Mouse (Mus musculus) liver, postnatal 0 days (tissue): ENCODE results near the gene Cd300ld. TPM values are rescaled to one million over a fixed set of nuclear protein-coding genes. Genes with fewer than 3 reads are reported as not detected.
A peak's percentile ranks its signal among the peaks of the same experiment; 100 is the strongest.

ENCODE experiments used
- ATAC-seq: fragments of 200-750 bp; cut with Nextera tagmentation; 2 replicates; pipeline ENCODE4 v1.8.0; 2017; ENCODE audit warnings: mild to moderate bottlenecking, moderate library complexity
- DNase-seq: peaks from one replicate; pipeline ENCODE4 v3.0.0-alpha.2; 2016
- H3K27ac ChIP-seq: fragments of 300-500 bp; sonication (generic); 2 replicates; pipeline ENCODE4 v1.5.1; 2014; ENCODE audit warnings: antibody characterized with exemption, moderate library complexity, mild to moderate bottlenecking, low read depth
- H3K27me3 ChIP-seq: fragments of 300-500 bp; sonication (generic); 2 replicates; pipeline ENCODE4 v1.6.1; 2014; ENCODE audit warnings: low read length, control low read depth, mixed read lengths; ENCODE audit not compliant: insufficient read depth
- H3K36me3 ChIP-seq: fragments of 300-500 bp; sonication (generic); replicated peaks from 2 replicates; pipeline ENCODE4 v1.6.1; 2014; ENCODE audit warnings: mild to moderate bottlenecking, control low read depth, low read length, moderate library complexity, mixed read lengths; ENCODE audit not compliant: insufficient read depth
- H3K4me1 ChIP-seq: fragments of 300-500 bp; sonication (generic); 2 replicates; pipeline ENCODE4 v1.6.1; 2014; ENCODE audit warnings: antibody characterized with exemption, mild to moderate bottlenecking, control low read depth; ENCODE audit not compliant: insufficient read depth
- H3K4me2 ChIP-seq: fragments of 300-500 bp; sonication (generic); 2 replicates; pipeline ENCODE4 v1.6.1; 2014; ENCODE audit warnings: low read depth, mild to moderate bottlenecking, low read length, moderate library complexity, mixed read lengths
- H3K4me3 ChIP-seq: fragments of 300-500 bp; sonication (generic); 2 replicates; pipeline ENCODE4 v1.5.1; 2014; ENCODE audit warnings: low read depth, low read length
- H3K9ac ChIP-seq: fragments of 300-500 bp; sonication (generic); replicated peaks from 2 replicates; pipeline ENCODE4 v1.6.1; 2014; ENCODE audit warnings: mild to moderate bottlenecking, moderate library complexity
- H3K9me3 ChIP-seq: fragments of 300-500 bp; sonication (generic); 2 replicates; pipeline ENCODE4 v1.6.1; 2016; ENCODE audit warnings: mild to moderate bottlenecking, control low read depth, low read length, mixed read lengths
- CTCF ChIP-seq: sonication (generic); IDR thresholded peaks from 2 replicates; pipeline ENCODE4 v1.5.1; 2016; ENCODE audit warnings: antibody characterized with exemption, low read depth
- EP300 ChIP-seq: IDR thresholded peaks from 2 replicates; pipeline ENCODE4 v1.6.1; 2016; ENCODE audit warnings: antibody characterized with exemption, low read depth, mild to moderate bottlenecking
- WGBS: fragments of 180-500 bp; shearing (Covaris S2); extraction: QIAGEN DNeasy Blood & Tissue Kit; methylation state at CpG from one replicate; pipeline ENCODE4 v1.1.7; 2014; ENCODE audit not compliant: insufficient replicate concordance; 5-methylcytosine and 5-hydroxymethylcytosine counted together
- polyA plus RNA-seq: library from polyadenylated mRNA; unstranded; fragments of >200 nt; fragmentation: Nextera tagmentation; extraction: Ambion mirVana; gene quantifications from 2 replicates; pipeline ENCODE4 v1.2.1, GENCODE M21; 2015

The Cd300ld gene
- polyA plus RNA-seq, 1 experiment from 2014 or later, result 2.2 TPM

DNA sequence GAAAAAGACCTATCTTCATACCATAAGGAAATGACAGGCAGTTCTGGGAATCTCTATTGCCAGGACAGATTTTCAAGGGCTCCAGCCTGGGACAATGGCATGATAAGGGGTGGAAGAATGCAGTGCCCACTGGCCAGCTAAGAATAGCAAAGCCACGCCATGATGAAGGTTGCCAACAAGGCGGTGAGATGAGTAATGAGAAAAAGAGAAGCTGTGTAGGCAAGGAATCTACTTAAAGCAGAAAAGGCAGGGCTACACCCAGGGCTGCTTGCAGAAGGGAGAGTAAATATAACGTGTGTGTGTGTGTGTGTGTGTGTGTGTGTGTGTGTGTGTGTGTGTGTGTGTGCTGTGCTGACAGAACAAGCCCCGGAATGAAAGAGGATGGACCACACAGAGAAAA is 7.9 kb downstream of the Cd300ld start:
- no peak for TF ChIP-seq CTCF
- TF ChIP-seq EP300, result no peak
- Histone ChIP-seq H3K9ac (no peak overlapping the region), H3K4me1 (no peaks in the 10 kb centered on the region), H3K36me3 (no peaks in the 10 kb centered on the region), H3K4me2 (no peak overlapping the region), H3K27me3 (no peaks in the 10 kb centered on the region), H3K9me3 (no peaks in the 10 kb centered on the region), H3K4me3 (no peak overlapping the region), H3K27ac (no peak overlapping the region)
- DNase-seq (no peak), ATAC-seq (no peak)
- 67% methylated on average over 4 of the region's 4 CpGs for WGBS

DNA sequence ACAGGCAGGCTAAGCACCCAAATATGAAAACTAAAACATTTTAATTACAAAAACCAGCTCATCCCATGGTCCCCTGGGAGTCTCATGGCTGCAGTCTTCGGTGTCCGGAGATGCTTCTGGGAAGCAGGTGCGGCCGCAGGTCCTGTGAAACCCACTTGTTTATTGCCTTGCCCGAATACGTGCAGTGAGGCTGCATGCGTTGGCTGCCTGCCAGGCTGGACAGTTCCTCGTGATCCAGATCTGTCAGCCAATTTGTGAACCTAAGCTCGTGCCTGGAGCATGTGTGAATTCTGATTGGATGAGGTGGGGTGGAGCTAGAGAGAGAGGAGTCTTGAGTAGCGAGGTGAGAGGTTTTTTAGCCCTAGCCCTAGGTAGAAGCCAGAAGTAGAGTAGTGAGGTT is 17.0 kb downstream of the Cd300ld start:
- TF ChIP-seq CTCF (no peak), EP300 (no peak)
- Histone ChIP-seq H3K4me2 (no peak overlapping the region), H3K4me3 (no peak overlapping the region), H3K9me3 (no peaks in the 10 kb centered on the region), H3K4me1 (no peaks in the 10 kb centered on the region; the same call in 1 of the 2 replicates), H3K27me3 (no peaks in the 10 kb centered on the region), H3K36me3 (no peaks in the 10 kb centered on the region), H3K27ac (no peak overlapping the region), H3K9ac (no peak overlapping the region)
- WGBS, result 77% methylated on average over 10 of the region's 10 CpGs
- DNase-seq, result no peak
- ATAC-seq, result no peak

DNA sequence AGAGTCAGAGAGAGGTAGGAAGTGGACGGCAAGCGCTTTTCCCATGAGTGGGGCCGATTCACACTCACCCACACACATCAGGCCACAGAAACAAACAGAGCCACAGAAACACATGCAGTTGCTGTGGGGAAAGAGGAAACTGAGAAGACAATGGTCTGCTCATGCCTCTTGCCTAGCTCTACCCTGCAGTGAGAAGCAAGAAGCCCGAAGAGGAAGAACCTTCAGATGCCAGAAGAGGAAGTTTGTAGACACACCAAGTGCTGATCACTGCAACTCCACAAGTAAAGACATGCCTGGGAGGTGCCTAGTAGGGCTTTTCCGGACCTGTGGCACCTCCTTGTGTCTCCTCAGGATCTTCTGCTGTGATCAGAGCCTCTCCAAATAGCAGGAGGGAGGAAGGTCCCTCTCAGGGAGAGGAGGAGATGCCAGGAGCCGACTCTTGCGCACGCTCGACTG is 20.9 kb downstream of the Cd300ld start, which contains the start of gene Cd300c:
Gene Cd300c, minus strand, starts transcription at position 406 of the 456 bp plus-strand sequence.
- no peak for DNase-seq
- 59% methylated on average over 9 of the region's 9 CpGs for WGBS

DNA sequence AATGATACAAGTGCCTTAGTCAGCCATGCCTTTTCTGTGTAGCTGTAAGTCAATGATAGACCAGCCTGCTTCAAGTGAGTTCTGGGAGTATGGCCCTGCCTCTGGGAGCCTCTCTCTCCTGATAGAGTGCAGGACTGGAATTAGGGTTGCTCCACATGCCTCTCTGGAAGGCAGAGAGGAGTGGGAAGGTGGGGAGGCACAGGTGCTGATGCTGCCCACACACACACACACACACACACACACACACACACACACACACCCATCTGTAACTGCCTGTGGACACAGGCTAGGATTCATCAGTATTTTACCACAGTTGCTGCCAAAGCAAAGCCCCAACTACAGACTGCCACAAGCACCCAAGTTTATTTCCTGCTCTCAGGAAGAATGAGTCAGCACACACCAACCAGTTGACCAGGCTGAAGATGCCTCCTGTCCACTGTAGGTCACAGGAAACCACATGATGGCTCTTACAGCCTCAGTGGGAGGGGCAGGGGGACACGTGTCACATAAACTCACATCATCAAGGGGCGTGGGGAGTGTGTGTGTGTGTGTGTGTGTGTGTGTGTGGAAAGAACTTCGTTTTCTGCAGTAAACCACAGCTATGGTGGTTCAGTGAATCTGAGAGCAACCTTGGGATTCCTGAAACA is 24.4 kb downstream of the Cd300ld start:
- H3K4me1 ChIP-seq, result no peaks in the 10 kb centered on the region; the same call in 1 of the 2 replicates
- H3K9me3 ChIP-seq, result no peaks in the 10 kb centered on the region
- no peak overlapping the region for H3K9ac ChIP-seq
- WGBS, result 10% methylated on average over 3 of the region's 3 CpGs
- DNase-seq, result peak; percentile 34
- ATAC-seq, result peak; percentile 47
- no peak overlapping the region for H3K4me2 ChIP-seq
- no peaks in the 10 kb centered on the region for H3K36me3 ChIP-seq
- H3K27me3 ChIP-seq, result no peaks in the 10 kb centered on the region
- no peak overlapping the region for H3K27ac ChIP-seq
- TF ChIP-seq CTCF, result no peak
- TF ChIP-seq EP300, result no peak
- no peak overlapping the region for H3K4me3 ChIP-seq

More for the DNA sequence above, 20.9 kb downstream of the Cd300ld start, which contains the start of gene Cd300c:
- TF ChIP-seq CTCF (no peak), EP300 (no peak)
- peak; percentile 64; the same call in 1 of the 2 replicates for ATAC-seq
- H3K4me1 ChIP-seq, result no peaks in the 10 kb centered on the region; the same call in 1 of the 2 replicates
- H3K9ac ChIP-seq, result no peak within 1 kb of the TSS
- peak within 1 kb of the TSS; percentile 36; the same call in 1 of the 2 replicates for H3K27ac ChIP-seq
- H3K36me3 ChIP-seq, result no peaks in the 10 kb centered on the region
- no peak within 1 kb of the TSS for H3K4me3 ChIP-seq
- H3K27me3 ChIP-seq, result no peaks in the 10 kb centered on the region
- no peaks in the 10 kb centered on the region for H3K9me3 ChIP-seq
- no peak within 1 kb of the TSS for H3K4me2 ChIP-seq

DNA sequence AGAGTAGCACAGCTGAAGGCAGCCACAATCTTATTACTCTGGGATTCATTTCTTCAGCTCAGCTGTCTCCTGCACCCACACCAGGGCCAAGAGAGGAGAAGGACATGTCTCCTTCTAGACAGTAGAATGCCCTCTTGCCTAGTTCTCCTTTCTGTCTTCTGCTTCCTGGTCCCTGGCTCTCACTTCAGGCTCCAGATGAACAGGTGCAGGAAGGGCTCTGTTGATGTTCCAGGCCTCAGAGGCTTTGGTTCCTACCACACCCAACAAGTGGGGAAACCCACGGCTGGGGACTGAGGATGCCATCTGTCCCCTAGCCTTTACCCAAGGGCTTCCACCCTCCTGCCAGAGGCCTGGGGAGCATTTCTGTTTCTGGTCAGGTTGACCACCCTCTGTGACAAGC is 29.4 kb downstream of the Cd300ld start:
- DNase-seq (no peak), ATAC-seq (no peak)
- no peak for TF ChIP-seq EP300
- TF ChIP-seq CTCF, result no peak
- Histone ChIP-seq H3K4me2 (no peak overlapping the region), H3K4me1 (no peaks in the 10 kb centered on the region), H3K9me3 (no peaks in the 10 kb centered on the region), H3K27ac (no peak overlapping the region), H3K9ac (no peak overlapping the region), H3K36me3 (no peaks in the 10 kb centered on the region), H3K4me3 (no peak overlapping the region), H3K27me3 (no peaks in the 10 kb centered on the region)
- WGBS, result 24% methylated on average over 1 of the region's 1 CpGs

DNA sequence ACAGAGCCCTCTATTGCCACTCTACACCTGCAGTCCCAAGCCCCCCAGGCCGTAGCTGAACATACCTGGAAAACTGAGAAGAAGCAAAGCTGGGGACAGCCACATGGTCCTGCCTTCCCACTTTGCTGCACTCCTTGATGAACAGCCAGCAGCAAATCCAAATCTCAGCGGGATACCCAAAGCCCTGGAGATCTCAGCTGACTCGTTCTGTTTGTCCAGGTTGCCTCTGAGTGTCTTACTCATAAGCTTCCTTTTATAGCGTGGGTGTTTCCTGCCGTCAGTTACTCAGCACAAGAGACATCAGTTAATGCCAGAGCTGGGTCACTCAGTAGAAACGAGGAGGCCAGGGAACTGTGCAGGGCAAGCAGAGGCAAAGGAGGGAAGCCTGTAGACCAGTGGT is 55.6 kb downstream of the Cd300ld start, which contains the start of gene Cd300lb:
Gene Cd300lb, minus strand, starts transcription at position 243 of the 400 bp plus-strand sequence.
- ATAC-seq (no peak), DNase-seq (no peak)
- Histone ChIP-seq H3K9me3 (no peaks in the 10 kb centered on the region), H3K4me1 (no peaks in the 10 kb centered on the region), H3K4me2 (peak within 1 kb of the TSS; percentile 27), H3K4me3 (peak within 1 kb of the TSS; percentile 24), H3K9ac (no peak within 1 kb of the TSS), H3K27me3 (no peaks in the 10 kb centered on the region), H3K36me3 (no peaks in the 10 kb centered on the region), H3K27ac (peak within 1 kb of the TSS; percentile 22; the same call in 1 of the 2 replicates)
- WGBS, result 28% methylated on average over 6 of the region's 6 CpGs
- TF ChIP-seq CTCF (no peak), EP300 (no peak)
